Mouse (Mus musculus) hindbrain, embryonic 13.5 days (tissue): Measurements from ENCODE around the gene Cdon. TPM values are rescaled to one million over a fixed set of nuclear protein-coding genes. Genes with fewer than 3 reads are reported as not detected.
A peak's percentile ranks its signal among the peaks of the same experiment; 100 is the strongest.
"Not testable (repeated sequence)": the region's sequence is repeated elsewhere in the genome, so short reads cannot be mapped to it uniquely, and the experiment has no call there.

Experiments
- ATAC-seq: fragments of 200-750 bp; cut with Nextera tagmentation; 2 replicates; pipeline ENCODE4 v1.8.0; 2017; ENCODE audit warnings: moderate TSS enrichment; ENCODE audit not compliant: low FRiP score
- H3K27ac ChIP-seq: fragments of 300-500 bp; sonication (generic); 2 replicates; pipeline ENCODE4 v1.5.1; 2015; ENCODE audit warnings: inconsistent platforms, mild to moderate bottlenecking, moderate library complexity
- H3K27me3 ChIP-seq: fragments of 300-500 bp; sonication (generic); 2 replicates; pipeline ENCODE4 v1.6.1; 2015; ENCODE audit warnings: mild to moderate bottlenecking, inconsistent platforms
- H3K36me3 ChIP-seq: fragments of 300-500 bp; sonication (generic); 2 replicates; pipeline ENCODE4 v1.6.1; 2015; ENCODE audit warnings: mild to moderate bottlenecking, inconsistent platforms
- H3K4me1 ChIP-seq: fragments of 300-500 bp; sonication (generic); replicated peaks from 2 replicates; pipeline ENCODE4 v1.6.1; 2015; ENCODE audit warnings: inconsistent platforms
- H3K4me2 ChIP-seq: fragments of 300-500 bp; sonication (generic); 2 replicates; pipeline ENCODE4 v1.6.1; 2015; ENCODE audit warnings: inconsistent platforms, mild to moderate bottlenecking, moderate library complexity
- H3K4me3 ChIP-seq: fragments of 300-500 bp; sonication (generic); 2 replicates; pipeline ENCODE4 v1.5.1; 2015; ENCODE audit warnings: mild to moderate bottlenecking, inconsistent platforms
- H3K9ac ChIP-seq: fragments of 300-500 bp; sonication (generic); 2 replicates; pipeline ENCODE4 v1.6.1; 2015; ENCODE audit warnings: mild to moderate bottlenecking, inconsistent platforms
- H3K9me3 ChIP-seq: fragments of 300-500 bp; sonication (generic); 2 replicates; pipeline ENCODE4 v1.6.1; 2016; ENCODE audit warnings: inconsistent platforms
- WGBS: fragments of 180-500 bp; shearing (Covaris S2); methylation state at CpG from one replicate; pipeline ENCODE4 v1.1.7; 2015; 5-methylcytosine and 5-hydroxymethylcytosine counted together
- polyA plus RNA-seq: library from polyadenylated mRNA; unstranded; fragments of >200 nt; fragmentation: Nextera tagmentation; extraction: Ambion mirVana; gene quantifications from 2 replicates; pipeline ENCODE4 v1.2.1, GENCODE M21; 2015

Cdon gene
- polyA plus RNA-seq, 1 experiment from 2014 or later: 7.9 TPM

- Histone ChIP-seq H3K4me1 (peaks cover 17% of the 10 kb centered on the region), H3K9ac (no peak overlapping the region), H3K4me3 (no peak overlapping the region), H3K36me3 (no peaks in the 10 kb centered on the region), H3K9me3 (no peaks in the 10 kb centered on the region), H3K4me2 (no peak overlapping the region), H3K27me3 (peaks cover 53% of the 10 kb centered on the region), H3K27ac (peak overlapping the region; percentile 10; the same call in 1 of the 2 replicates)
- ATAC-seq: no peak
- WGBS: 59% methylated on average over 7 of the region's 7 CpGs
These were observed 9.0 kb upstream of the Cdon start for GRCm38 (mm10) chr9:35411975-35412374.

- Histone ChIP-seq H3K4me2 (peak overlapping the region; percentile 64), H3K9ac (peak overlapping the region; percentile 98), H3K9me3 (no peaks in the 10 kb centered on the region), H3K27me3 (peaks cover 39% of the 10 kb centered on the region), H3K36me3 (no peaks in the 10 kb centered on the region), H3K27ac (peak overlapping the region; percentile 98), H3K4me3 (peak overlapping the region; percentile 95), H3K4me1 (peaks cover 42% of the 10 kb centered on the region)
- peak; percentile 79 for ATAC-seq
- 0% methylated on average over 28 of the region's 35 CpGs for WGBS
These were observed 855 bp downstream of the Cdon start for GRCm38 (mm10) chr9:35421730-35422235.

- peak overlapping the region; percentile 64 for H3K4me2 ChIP-seq
- H3K36me3 ChIP-seq: no peaks in the 10 kb centered on the region
- peak overlapping the region; percentile 95 for H3K4me3 ChIP-seq
- H3K27me3 ChIP-seq: peaks cover 32% of the 10 kb centered on the region
- no peak for ATAC-seq
- no peaks in the 10 kb centered on the region for H3K9me3 ChIP-seq
- peak overlapping the region; percentile 98 for H3K27ac ChIP-seq
- peak overlapping the region; percentile 98 for H3K9ac ChIP-seq
- H3K4me1 ChIP-seq: peaks cover 42% of the 10 kb centered on the region
- 4% methylated on average over 4 of the region's 4 CpGs for whole genome bisulfite sequencing
These were observed 1.5 kb downstream of the Cdon start for GRCm38 (mm10) chr9:35422405-35422941.

GRCm38 (mm10) chr9:35423265-35423664 is 2.3 kb downstream of the Cdon start:
- ATAC-seq: no peak
- 15% methylated on average over 4 of the region's 4 CpGs for WGBS
- H3K36me3 ChIP-seq: no peaks in the 10 kb centered on the region
- peak overlapping the region; percentile 64 for H3K4me2 ChIP-seq
- H3K9ac ChIP-seq: peak overlapping the region; percentile 60; the same call in 1 of the 2 replicates
- peak overlapping the region; percentile 55; the same call in 1 of the 2 replicates for H3K27ac ChIP-seq
- peaks cover 49% of the 10 kb centered on the region for H3K4me1 ChIP-seq
- no peaks in the 10 kb centered on the region for H3K9me3 ChIP-seq
- H3K27me3 ChIP-seq: peaks cover 25% of the 10 kb centered on the region
- H3K4me3 ChIP-seq: peak overlapping the region; percentile 95

- Histone ChIP-seq H3K9me3 (no peaks in the 10 kb centered on the region), H3K4me2 (peak overlapping the region; percentile 55), H3K36me3 (no peaks in the 10 kb centered on the region), H3K4me3 (peak overlapping the region; percentile 33), H3K27ac (peak overlapping the region; percentile 71), H3K27me3 (peaks cover 10% of the 10 kb centered on the region), H3K9ac (peak overlapping the region; percentile 64), H3K4me1 (peaks cover 49% of the 10 kb centered on the region)
- peak; percentile 22; the same call in 1 of the 2 replicates for ATAC-seq
- 6% methylated on average over 8 of the region's 8 CpGs for WGBS
These were observed 3.7 kb downstream of the Cdon start for GRCm38 (mm10) chr9:35424671-35425070.

- H3K4me1 ChIP-seq: peaks cover 56% of the 10 kb centered on the region
- 79% methylated on average over 8 of the region's 8 CpGs for WGBS
- H3K27ac ChIP-seq: no peak overlapping the region
- H3K27me3 ChIP-seq: peaks cover 4% of the 10 kb centered on the region; the same call in 1 of the 2 replicates
- H3K4me3 ChIP-seq: no peak overlapping the region
- H3K4me2 ChIP-seq: no peak overlapping the region
- H3K36me3 ChIP-seq: no peaks in the 10 kb centered on the region
- H3K9ac ChIP-seq: no peak overlapping the region
- no peak for ATAC-seq
- H3K9me3 ChIP-seq: no peaks in the 10 kb centered on the region
These were observed 9.5 kb downstream of the Cdon start for GRCm38 (mm10) chr9:35430476-35430875.

DNA sequence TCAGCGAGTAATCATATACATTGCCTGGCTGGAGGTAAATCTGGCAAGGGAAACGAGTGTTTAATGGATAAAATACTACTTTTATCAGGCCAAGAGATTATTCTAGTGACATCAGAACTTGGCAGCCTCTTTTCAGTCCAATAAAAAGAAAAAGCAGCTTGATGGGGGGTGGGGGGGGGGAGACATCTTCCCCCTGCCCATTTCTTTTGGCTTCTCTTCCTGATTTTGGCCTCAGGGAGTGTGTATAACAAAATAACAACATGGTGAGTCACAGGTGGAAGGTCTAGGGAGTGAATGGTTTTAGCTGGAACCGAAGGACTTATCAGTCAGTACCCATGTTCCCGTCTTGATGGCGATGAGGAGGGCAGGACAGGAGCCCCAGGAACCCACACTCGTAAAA is 10.5 kb downstream of the Cdon start:
- no peak for ATAC-seq
- H3K9ac ChIP-seq: no peak overlapping the region
- H3K36me3 ChIP-seq: no peaks in the 10 kb centered on the region
- H3K27ac ChIP-seq: no peak overlapping the region
- no peaks in the 10 kb centered on the region for H3K9me3 ChIP-seq
- H3K27me3 ChIP-seq: peaks cover 3% of the 10 kb centered on the region; the same call in 1 of the 2 replicates
- H3K4me2 ChIP-seq: no peak overlapping the region
- H3K4me3 ChIP-seq: no peak overlapping the region
- 85% methylated on average over 6 of the region's 6 CpGs for WGBS
- H3K4me1 ChIP-seq: peaks cover 52% of the 10 kb centered on the region

- H3K4me3 ChIP-seq, H3K9me3 ChIP-seq, ATAC-seq, H3K9ac ChIP-seq, H3K4me2 ChIP-seq, H3K36me3 ChIP-seq, H3K27me3 ChIP-seq: not testable (repeated sequence)
- Histone ChIP-seq H3K27ac (peak overlapping the region; percentile 73), H3K4me1 (peaks cover 46% of the 10 kb centered on the region)
- WGBS: 25% methylated on average over 3 of the region's 3 CpGs
These were observed 11.9 kb downstream of the Cdon start for GRCm38 (mm10) chr9:35432717-35433297.

DNA sequence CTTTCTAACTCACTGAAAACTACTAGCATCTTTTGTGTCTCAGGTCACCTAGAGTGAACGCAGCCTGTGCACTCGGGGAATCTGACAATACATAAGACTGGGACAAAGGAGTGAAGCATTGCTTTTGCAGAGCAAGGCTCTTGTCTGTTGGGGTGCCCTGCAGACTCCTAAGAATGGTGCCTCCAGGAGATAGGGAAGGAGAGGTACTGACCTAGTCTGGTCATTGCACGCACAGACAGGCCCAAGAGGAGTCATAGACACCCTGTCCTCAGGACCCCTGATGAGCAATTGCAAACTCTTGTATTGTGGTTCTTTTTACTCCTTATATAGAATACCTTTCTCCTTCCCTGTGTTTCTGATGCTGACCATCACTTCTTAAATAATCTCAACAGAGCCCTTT is 13.4 kb downstream of the Cdon start:
- no peaks in the 10 kb centered on the region for H3K27me3 ChIP-seq
- H3K4me2 ChIP-seq: no peak overlapping the region
- no peak for ATAC-seq
- H3K4me3 ChIP-seq: no peak overlapping the region
- peaks cover 53% of the 10 kb centered on the region for H3K4me1 ChIP-seq
- no peaks in the 10 kb centered on the region for H3K36me3 ChIP-seq
- H3K9me3 ChIP-seq: no peaks in the 10 kb centered on the region
- peak overlapping the region; percentile 60; the same call in 1 of the 2 replicates for H3K27ac ChIP-seq
- WGBS: 17% methylated on average over 3 of the region's 3 CpGs
- no peak overlapping the region for H3K9ac ChIP-seq

GRCm38 (mm10) chr9:35435565-35435964 is 14.6 kb downstream of the Cdon start:
- H3K27ac ChIP-seq: 0 out of 2 replicates have a peak overlapping the region, but pooled peaks have one; percentile 40
- 16% methylated on average over 9 of the region's 9 CpGs for WGBS
- no peaks in the 10 kb centered on the region for H3K27me3 ChIP-seq

GRCm38 (mm10) chr9:35438286-35439061 is 17.5 kb downstream of the Cdon start:
- no peak for ATAC-seq
- no peak overlapping the region for H3K4me2 ChIP-seq
- peaks cover 56% of the 10 kb centered on the region for H3K4me1 ChIP-seq
- H3K27ac ChIP-seq: peak overlapping the region; percentile 25
- 89% methylated on average over 8 of the region's 8 CpGs for WGBS
- H3K27me3 ChIP-seq: no peaks in the 10 kb centered on the region
- H3K9me3 ChIP-seq: no peaks in the 10 kb centered on the region
- no peak overlapping the region for H3K4me3 ChIP-seq
- no peak overlapping the region for H3K9ac ChIP-seq
- no peaks in the 10 kb centered on the region for H3K36me3 ChIP-seq

More at GRCm38 (mm10) chr9:35435565-35435964, 14.6 kb downstream of the Cdon start:
- H3K9ac ChIP-seq: peak overlapping the region; percentile 31; the same call in 1 of the 2 replicates
- no peak overlapping the region for H3K4me2 ChIP-seq
- peaks cover 59% of the 10 kb centered on the region for H3K4me1 ChIP-seq
- no peaks in the 10 kb centered on the region for H3K36me3 ChIP-seq
- no peaks in the 10 kb centered on the region for H3K9me3 ChIP-seq
- no peak overlapping the region for H3K4me3 ChIP-seq
- no peak for ATAC-seq

- Histone ChIP-seq H3K4me3 (no peak overlapping the region), H3K9ac (no peak overlapping the region), H3K27me3 (no peaks in the 10 kb centered on the region), H3K9me3 (no peaks in the 10 kb centered on the region), H3K4me1 (peaks cover 58% of the 10 kb centered on the region), H3K4me2 (no peak overlapping the region), H3K36me3 (no peaks in the 10 kb centered on the region), H3K27ac (peak overlapping the region; percentile 25; the same call in 1 of the 2 replicates)
- 69% methylated on average over 6 of the region's 6 CpGs for WGBS
- no peak for ATAC-seq
These were observed 18.1 kb downstream of the Cdon start for GRCm38 (mm10) chr9:35439062-35439442.
